Mouse (Mus musculus): Measurements from ENCODE around the gene Rpa3. TPM values are rescaled to one million over a fixed set of nuclear protein-coding genes. Genes with fewer than 3 reads are reported as not detected.

Gene Rpa3
- polyA plus RNA-seq, 1 experiment = 3.9 TPM

GRCm38 (mm10) chr6:8209866-8210186, 49.1 kb downstream of the Rpa3 start:
- peaks cover 13% of the 10 kb centered on the region for H3K4me1 ChIP-seq
- H3K27me3 ChIP-seq (replicated peaks) = no peaks in the 10 kb centered on the region
- peaks cover 32% of the 10 kb centered on the region for H3K36me3 ChIP-seq (replicated peaks; ENCODE audit: low read length)
- peak overlapping the region; percentile 95 for H3K4me3 ChIP-seq (replicated peaks)
- no peaks in the 10 kb centered on the region for H3K9me3 ChIP-seq
- TF ChIP-seq GATA1 (IDR thresholded peaks at IDR 0.05; ENCODE audit: borderline replicate concordance, low read length) (no peak), FLI1 (IDR thresholded peaks at IDR 0.05; ENCODE audit: low read length) (no peak)

- Histone ChIP-seq H3K4me1 (peaks cover 13% of the 10 kb centered on the region), H3K9me3 (peaks cover under 1% of the 10 kb centered on the region; the same call in 1 of the 2 replicates), H3K27me3 (replicated peaks) (no peaks in the 10 kb centered on the region), H3K4me3 (replicated peaks) (peak within 1 kb of the TSS; percentile 95), H3K36me3 (replicated peaks; ENCODE audit: low read length) (peaks cover 26% of the 10 kb centered on the region)
- TF ChIP-seq GATA1 (IDR thresholded peaks at IDR 0.05; ENCODE audit: borderline replicate concordance, low read length) (no peak), FLI1 (IDR thresholded peaks at IDR 0.05; ENCODE audit: low read length) (no peak)
These were observed 49.7 kb downstream of the Rpa3 start, which contains the start of gene Mios for GRCm38 (mm10) chr6:8209047-8209865. Mios (plus strand) TSS chr6:8209222.

Other genes with a start within 250 kb of the Rpa3 start
- not detected in 2 replicates for gene Col28a1, start 66.6 kb downstream of the Rpa3 start, polyA plus RNA-seq (2012; ENCODE audit: insufficient read depth, low replicate concordance)
- gene Mios, start 50.0 kb downstream of the Rpa3 start, polyA plus RNA-seq (2012; ENCODE audit: insufficient read depth, low replicate concordance) = 1.00 TPM in 1 of 2 replicates, not detected in the other
- 9.2 and 14.2 TPM in 2 replicates for gene Umad1, start 115 bp upstream of the Rpa3 start, polyA plus RNA-seq (2012; ENCODE audit: insufficient read depth, low replicate concordance)
- gene Gm45062, start 277 bp upstream of the Rpa3 start, polyA plus RNA-seq (2012; ENCODE audit: insufficient read depth, low replicate concordance) = not detected in 2 replicates